Mouse (Mus musculus) stomach, postnatal 0 days (tissue): ENCODE measurements around the gene Timp3.

ENCODE experiments used
- CTCF ChIP-seq: IDR thresholded peaks from 2 replicates; pipeline ENCODE4 v1.5.1; 2016; ENCODE audit warnings: antibody characterized with exemption, low read depth, mild to moderate bottlenecking, moderate library complexity
- EP300 ChIP-seq: optimal IDR thresholded peaks from 2 replicates; pipeline ENCODE3; 2016; ENCODE audit warnings: antibody characterized with exemption

GRCm38 (mm10) chr10:86341589-86341988 is 41.4 kb downstream of the Timp3 start:
- TF ChIP-seq EP300 = peak; percentile 61
- TF ChIP-seq CTCF = no peak
